Mouse (Mus musculus): ENCODE results near the gene Mettl26.

DNA sequence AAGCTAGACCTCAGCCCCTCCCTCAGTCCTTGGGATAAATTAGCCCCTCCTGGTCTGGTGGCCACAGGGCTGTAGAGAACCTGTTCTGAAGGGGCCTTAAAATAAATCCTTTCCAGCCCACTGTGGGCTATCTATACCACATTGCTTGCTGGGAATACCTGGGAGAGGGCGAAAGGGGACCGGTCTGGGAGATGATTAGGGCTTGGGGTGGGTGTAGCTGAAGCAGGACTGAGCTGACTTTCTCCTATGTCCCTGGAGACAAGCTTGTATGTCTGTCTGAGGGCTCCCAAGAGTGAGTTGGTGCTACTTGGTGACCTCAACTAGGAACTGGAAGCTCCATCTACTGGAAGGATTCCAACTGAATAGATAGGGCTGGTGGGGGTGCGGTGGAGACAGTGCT is 2.2 kb downstream of the Mettl26 start:
- TF ChIP-seq GATA1 (IDR thresholded peaks at IDR 0.05; ENCODE audit: low read length) (no peak), TAL1 (IDR thresholded peaks at IDR 0.05; ENCODE audit: low read length) (no peak)

Data from erythroblast, embryonic 14.5 days (primary cell).